Mouse (Mus musculus) lung, postnatal 14 days (tissue): ENCODE data around the gene Cntn3.
"Not testable (repeated sequence)": the region's sequence is repeated elsewhere in the genome, so short reads cannot be mapped to it uniquely, and the experiment has no call there.

Experiments
- DNase-seq: peaks from one replicate; pipeline ENCODE4 v3.0.0; 2021

Cntn3 gene

DNA sequence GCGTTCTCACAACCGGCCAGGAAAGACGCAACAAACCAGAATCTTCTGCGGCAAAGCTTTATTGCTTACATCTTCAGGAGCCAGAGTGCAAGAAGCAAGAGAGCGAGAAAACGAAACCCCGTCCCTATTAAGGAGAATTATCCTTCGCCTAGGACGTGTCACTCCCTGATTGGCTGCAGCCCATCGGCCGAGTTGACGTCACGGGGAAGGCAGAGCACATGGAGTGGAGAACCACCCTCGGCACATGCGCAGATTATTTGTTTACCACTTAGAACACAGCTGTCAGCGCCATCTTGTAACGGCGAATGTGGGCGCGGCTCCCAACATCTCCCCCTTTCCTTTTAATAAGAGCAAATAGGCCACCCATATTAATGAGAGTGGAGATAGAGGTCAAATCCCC, at the start of gene Cntn3:
Cntn3 (minus strand) TSS at position 101 of the 400 bp plus-strand sequence.
- not testable (repeated sequence) for DNase-seq

GRCm38 (mm10) chr6:102600773-102601172, 27.9 kb upstream of the Cntn3 start:
- DNase-seq = no peak

DNA sequence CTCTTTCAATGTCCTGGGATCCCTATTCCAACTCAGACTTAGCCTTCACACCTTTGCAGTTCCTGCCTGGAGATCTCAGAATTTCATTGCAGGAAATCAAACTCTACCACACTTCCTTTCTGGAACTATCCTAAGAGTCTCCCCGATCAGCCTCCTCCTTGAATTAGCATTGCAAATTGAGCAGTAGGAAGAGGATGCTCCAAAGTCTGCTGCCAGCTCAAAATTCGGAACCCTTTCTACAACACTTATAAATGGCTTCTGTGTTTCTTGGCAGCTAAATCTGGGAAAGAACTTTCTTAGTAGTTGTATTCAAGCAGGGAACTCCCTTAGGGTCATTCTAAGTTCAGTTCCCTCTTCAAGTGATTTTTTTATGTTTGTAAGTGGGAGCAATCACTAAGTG, 24.9 kb upstream of the Cntn3 start:
- no peak for DNase-seq

GRCm38 (mm10) chr6:102590151-102590550, 17.2 kb upstream of the Cntn3 start:
- DNase-seq = no peak

DNA sequence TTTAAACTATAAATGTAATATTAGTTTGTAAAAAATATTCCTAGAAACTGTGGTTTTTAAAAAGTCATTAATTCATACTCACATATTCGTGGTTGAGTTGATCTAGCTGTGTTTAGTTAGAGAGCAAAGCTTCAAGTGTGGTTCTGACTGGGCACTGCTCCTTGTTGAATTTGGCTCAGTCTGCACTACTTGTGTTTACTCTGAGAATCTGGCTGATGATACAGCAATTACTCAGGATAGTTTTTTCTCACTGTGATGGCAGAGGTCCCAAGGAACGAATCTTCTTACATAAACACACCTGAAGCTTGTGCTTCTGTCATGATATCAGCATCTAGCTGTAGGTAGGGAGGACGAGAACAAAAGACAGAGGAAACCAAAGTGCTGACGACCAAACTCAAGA, 16.4 kb upstream of the Cntn3 start:
- DNase-seq = no peak

DNA sequence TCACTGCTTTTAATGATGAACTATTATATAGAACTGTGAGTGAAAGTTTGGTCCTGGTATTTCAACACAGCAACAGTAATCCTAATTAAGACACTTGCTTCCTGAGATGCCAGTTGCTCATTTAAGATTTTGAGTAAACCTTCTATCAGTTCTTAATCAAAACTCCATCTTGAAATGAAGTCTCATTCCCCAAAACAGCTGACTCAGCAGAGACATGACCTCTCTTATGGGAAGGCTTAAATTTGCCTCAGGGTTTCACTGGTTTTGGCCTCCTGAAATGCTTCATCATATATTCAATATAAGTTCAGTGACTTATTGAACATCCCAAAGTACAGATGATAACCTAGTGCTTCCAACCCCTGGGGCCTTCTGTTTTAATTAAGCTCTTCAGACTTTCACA, 13.2 kb upstream of the Cntn3 start:
- no peak for DNase-seq

DNA sequence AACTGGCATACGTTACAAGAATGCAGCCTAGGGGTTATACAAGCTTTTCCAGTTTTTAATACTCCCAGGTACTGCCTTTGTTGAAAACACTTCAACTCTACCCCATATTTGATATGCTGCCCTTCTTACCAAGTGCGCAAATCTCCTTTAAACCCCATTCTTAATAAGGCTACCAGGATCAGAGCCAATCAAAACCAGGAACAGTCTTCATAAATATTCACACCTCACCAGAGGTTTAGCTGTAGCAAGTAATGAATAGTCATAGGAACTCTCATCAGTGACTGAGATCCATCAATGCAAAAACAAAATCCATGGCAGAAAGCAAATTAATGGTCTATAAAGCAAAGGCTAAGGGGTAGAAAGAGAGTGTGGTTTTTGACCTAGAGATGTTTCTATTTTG, 10.7 kb upstream of the Cntn3 start:
- no peak for DNase-seq

DNA sequence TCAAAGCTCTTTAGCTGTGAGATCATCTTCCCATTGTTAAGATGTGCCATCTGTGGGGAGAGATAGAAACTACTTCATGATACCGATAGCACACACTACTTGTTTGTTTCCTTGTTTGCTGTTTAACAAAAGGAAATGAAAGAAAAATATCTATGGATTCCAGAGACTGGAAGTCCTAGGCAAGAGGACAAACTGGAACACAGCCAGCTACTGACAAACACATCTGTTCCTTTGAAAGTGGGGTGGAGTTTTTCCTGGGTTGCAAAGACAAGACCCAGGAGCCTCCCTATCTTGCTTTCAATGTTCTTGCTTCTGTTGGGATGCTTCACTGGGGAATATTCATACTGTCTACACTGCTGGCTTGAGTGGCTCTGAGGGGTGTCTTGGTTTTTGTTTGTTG, 5.4 kb downstream of the Cntn3 start:
- DNase-seq = no peak

GRCm38 (mm10) chr6:102565228-102565627, 7.7 kb downstream of the Cntn3 start:
- DNase-seq = no peak

GRCm38 (mm10) chr6:102564011-102564731, 8.7 kb downstream of the Cntn3 start:
- DNase-seq = peak; percentile 1

- DNase-seq = no peak
These were observed 9.5 kb downstream of the Cntn3 start for GRCm38 (mm10) chr6:102563431-102563830.

DNA sequence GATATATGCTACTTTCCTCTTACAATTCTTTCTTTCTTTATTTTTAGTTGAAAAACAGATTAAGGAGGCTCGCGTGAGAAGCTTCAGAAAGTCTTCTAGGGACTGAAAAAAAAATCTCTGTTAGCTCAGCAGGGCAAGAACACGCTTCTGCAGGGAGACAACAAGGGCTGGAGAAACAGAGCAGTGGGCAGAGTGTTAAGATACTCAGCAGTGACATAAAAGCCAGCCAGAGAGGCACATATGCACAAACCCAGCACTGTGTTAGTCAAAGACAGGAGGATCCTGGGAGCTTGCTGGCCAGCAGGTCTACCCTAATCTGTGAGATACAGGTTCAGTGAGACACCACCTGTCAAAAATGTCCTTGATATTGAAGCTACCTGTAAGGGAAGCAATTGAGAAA, 15.4 kb downstream of the Cntn3 start:
- no peak for DNase-seq

GRCm38 (mm10) chr6:102556497-102556896, 16.4 kb downstream of the Cntn3 start:
- no peak for DNase-seq

GRCm38 (mm10) chr6:102555814-102556437, 17.0 kb downstream of the Cntn3 start:
- no peak for DNase-seq

DNA sequence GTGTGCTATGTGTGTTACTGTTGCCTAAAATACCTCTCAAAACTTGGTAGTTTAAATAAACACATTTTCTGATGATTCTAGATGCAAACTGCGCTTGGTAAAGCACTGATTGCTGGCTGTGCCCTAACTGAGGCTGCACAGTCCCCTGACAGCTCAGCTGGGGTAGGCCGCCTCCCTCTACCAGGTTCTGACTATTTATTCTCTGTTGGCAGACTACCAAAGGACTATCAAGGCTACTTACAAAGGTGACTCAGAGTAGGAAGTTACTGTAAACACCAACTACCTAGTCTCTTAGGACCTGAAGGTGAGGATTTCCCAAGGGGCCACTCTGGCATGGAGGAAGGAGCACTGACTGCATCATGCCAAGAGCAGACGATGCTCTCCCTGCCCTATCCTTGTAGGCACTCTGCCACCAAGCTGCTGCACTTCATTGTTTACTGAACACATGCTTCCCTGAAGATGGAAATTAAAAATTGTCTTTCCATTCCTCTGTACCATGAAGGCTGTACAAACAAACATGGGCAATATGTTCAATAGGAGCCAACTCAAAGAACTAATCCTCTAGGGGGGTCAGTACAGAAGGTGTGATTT, 17.7 kb downstream of the Cntn3 start:
- DNase-seq = no peak

- DNase-seq = no peak
These were observed 31.1 kb downstream of the Cntn3 start for GRCm38 (mm10) chr6:102541633-102542412.

- DNase-seq = no peak
These were observed 37.3 kb downstream of the Cntn3 start for GRCm38 (mm10) chr6:102535599-102535998.

DNA sequence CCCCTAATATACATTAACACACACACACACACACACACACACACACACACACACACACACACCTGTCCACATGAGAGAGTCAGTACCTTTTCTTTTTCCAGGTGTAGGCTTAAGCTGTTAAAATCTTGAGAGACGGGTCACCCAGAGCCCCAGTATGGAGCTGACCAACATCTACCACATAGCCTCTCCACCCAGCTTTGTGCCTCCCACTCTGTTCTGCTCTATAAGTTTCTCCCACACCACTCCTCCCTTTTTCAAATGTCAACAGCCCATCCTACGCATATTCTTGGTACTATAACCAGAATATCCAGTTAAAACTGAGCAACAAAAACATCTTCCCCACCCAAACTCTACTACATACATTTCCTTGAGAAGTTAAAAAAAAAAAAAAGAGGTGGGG, 49.9 kb downstream of the Cntn3 start:
- DNase-seq = no peak

DNA sequence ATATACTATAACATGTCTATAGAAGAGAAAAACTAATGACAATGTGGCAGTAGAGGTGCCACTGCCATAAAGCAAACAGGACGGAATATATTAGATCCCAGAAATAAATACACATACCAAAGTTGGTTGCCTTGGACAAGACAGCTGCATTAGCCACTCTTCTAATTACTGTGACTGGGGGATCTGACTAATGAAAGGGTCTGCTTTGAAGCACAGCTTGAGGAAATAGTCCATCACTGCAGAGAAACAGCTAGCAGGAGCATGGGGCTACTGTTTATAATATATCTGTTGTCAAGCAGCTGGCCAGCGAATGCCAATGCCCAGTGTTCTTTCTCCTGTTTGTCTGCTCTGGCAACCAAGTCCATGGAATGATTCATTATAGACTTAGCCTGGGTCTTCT, 51.9 kb downstream of the Cntn3 start:
- DNase-seq = no peak

DNA sequence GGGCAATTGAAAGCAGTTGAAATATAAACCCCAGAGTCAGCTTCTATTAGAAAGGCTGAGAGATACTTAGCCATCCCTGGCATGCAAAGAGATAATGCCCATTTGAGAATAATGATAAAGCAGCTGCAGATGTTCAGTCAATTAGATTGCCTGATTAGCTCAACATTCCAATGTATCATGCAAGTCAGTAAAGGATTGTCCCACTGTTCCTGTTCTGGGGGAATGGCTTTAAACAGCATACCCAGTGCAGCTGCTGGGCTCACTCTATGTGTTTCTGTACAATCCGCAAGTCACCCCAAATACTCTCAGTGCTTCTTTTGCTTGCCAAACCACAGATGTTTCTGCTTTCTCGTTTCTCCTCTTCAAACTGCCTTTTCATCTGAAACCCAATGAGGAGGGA, 57.7 kb downstream of the Cntn3 start:
- no peak for DNase-seq

GRCm38 (mm10) chr6:102512085-102512484, 60.8 kb downstream of the Cntn3 start:
- DNase-seq = no peak

- no peak for DNase-seq
These were observed 87.4 kb downstream of the Cntn3 start for GRCm38 (mm10) chr6:102485509-102485908.

DNA sequence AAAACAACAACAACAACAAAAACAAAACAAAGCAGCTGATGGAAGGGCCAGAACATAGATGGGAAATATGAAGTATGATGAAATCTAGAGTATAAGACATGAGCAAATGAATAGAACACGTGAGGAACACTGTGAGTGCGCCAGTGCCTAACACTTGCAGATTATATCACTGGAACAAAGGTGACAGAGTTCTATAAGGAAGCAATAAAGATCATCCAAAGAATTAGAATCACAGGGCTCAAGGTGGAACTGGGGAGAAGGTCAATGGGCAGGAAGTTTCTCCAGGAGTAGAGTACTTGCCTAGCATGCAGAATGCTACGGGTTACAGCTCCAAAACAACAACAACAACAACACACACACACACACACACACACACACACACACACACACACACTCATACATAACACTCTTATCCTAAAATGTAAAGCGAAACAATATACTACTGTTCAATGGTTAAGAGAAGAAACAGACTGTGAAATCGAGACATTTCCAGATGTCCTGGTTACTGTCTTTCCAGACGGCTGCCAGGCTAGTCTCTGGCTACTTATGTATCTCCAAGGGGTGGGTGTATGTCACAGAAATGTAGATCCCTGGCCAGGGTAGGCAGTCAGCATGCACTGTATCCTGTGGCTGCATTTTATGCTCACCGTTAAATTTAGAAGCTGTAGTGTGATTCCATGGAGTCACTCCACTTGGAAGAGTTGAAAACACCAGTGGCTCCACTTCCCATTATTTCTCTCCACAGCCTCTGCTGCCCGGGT, 94.4 kb downstream of the Cntn3 start:
- no peak for DNase-seq
